Mouse (Mus musculus) thymus, postnatal 0 days (tissue): ENCODE measurements at regions not wholly inside any gene's neighbourhood (a gene's known extent, or its start where the extent isn't known, plus 50 kb on each side); places are given as distances from the start of the nearest gene placed in this dataset.

Experiments
- DNase-seq: peaks from one replicate; pipeline ENCODE4 v3.0.0-alpha.2; 2015; ENCODE audit warnings: low spot score

DNA sequence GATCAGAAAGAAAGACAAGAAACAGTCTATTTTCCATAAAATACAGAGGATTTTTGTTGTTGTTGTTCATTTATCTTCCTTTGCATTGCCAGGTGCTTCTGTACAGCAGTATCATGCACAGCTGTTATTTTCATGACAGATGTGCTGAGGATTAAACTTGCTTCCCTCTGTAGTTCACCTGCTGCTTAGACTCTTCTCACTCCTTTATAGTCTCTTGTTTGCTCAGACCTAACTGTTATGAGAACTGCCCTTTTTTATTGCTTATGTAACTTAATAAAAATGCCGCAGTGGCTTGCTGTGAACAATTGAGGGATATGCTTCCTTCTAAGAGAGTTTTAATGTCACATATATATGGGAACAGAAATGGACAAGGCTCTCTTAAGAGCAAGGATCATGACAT lies 467.1 kb downstream of the Adcyap1 start:
- DNase-seq, result no peak

GRCm38 (mm10) chr17:93676366-93676962 lies 477.6 kb downstream of the Adcyap1 start:
- no peak for DNase-seq

DNA sequence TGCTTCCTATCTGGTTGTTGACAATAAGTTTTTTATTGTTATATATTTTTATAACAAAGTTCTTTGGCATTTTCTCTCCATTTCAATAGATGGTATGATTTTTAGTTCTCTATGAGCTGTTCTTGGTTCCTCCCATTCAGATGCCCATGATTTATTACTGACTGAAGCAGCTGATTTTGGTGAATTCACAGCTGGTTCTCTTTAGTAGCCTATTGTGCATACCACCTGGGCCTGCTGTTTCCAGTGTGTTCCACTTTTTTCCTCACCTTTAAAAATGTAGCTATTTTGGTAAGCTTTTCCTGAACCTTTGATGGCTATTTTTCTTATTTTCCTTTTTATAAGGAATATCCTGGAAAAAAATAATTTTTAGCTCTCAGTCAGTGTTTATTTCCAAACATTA lies 501.9 kb downstream of the Adcyap1 start:
- no peak for DNase-seq

DNA sequence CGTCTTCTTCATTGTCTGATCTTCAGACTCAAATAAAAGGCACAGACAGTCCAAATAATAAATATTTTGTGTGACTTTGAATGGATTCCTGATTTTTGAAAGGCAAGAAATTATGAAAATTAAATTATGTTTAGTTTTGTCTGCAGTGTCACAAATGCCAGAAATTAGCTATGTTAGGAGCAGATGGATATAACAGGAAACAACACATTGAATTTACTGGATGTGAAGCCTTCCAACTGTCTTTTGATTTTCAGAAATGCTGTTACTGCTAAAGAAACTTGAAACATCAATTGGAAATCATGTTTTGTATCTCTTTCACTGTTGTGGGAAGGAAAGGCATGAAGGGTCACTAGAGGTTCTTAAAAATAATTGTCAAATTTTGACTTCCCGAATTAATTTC lies 518.8 kb downstream of the Adcyap1 start:
- no peak for DNase-seq

DNA sequence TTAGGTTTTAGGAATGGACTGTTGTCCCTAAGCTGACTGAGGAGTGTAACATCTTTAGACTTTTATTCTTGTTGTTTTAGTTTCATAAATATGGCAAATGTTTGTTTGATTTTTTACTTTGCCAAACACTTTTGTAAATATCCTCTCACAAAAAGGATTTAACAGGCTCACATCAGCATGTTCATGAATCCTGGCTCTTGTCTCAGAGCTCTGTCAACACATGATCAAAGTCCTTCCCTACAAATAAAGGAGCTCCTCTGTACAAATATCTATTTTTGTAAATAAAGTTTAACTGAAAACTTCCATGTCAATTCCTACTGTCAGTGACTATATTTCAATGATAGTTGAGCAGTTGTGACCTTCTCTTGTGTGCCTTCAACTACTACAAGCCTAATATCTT lies 542.5 kb downstream of the Adcyap1 start:
- no peak for DNase-seq

- peak; percentile 13 for DNase-seq
Observed at GRCm38 (mm10) chr17:93762349-93762748, 563.5 kb downstream of the Adcyap1 start.
